Mouse (Mus musculus) kidney, adult 2 months (tissue): ENCODE results near the gene Pecr.

ENCODE experiments used
- CTCF ChIP-seq: fragments of 200-500 bp; conservative IDR thresholded peaks from 2 replicates; pipeline ENCODE4 v1.5.1; 2011; ENCODE audit warnings: low read depth, mild to moderate bottlenecking, control low read depth, low read length, moderate library complexity, mixed read lengths; ENCODE audit not compliant: insufficient read depth, insufficient read length
- POLR2A ChIP-seq: fragments of 200-500 bp; IDR thresholded peaks from one replicate; pipeline ENCODE4 v1.6.1; 2011; ENCODE audit warnings: low read depth, low read length, control low read depth

- TF ChIP-seq POLR2A: no peak
- TF ChIP-seq CTCF: no peak
Observed at GRCm38 (mm10) chr1:72226887-72227481, 57.1 kb downstream of the Pecr start.
